Mouse (Mus musculus) myocyte (in vitro differentiated cells): ENCODE measurements around the gene Bend6.

ENCODE experiments used
- CEBPB ChIP-seq: IDR thresholded peaks from 2 replicates; pipeline ENCODE4 v1.6.1; 2011; ENCODE audit warnings: mild to moderate bottlenecking, moderate library complexity; ENCODE audit not compliant: poor library complexity, insufficient read depth, severe bottlenecking
- MYOD1 ChIP-seq, 3 experiments: IDR thresholded peaks; one replicate each; pipeline ENCODE4 v1.6.1; 2011; ENCODE audit warnings: control low read depth in 2 of 3, low read depth in 2 of 3, mild to moderate bottlenecking in 2 of 3, moderate library complexity in 1 of 3; ENCODE audit not compliant: insufficient read length in 2 of 3, control insufficient read depth in 1 of 3
- MYOG ChIP-seq, 3 experiments: IDR thresholded peaks; one replicate each; pipeline ENCODE4 v1.6.1; 2011; ENCODE audit warnings: control low read depth in 2 of 3, low read depth in 2 of 3, mild to moderate bottlenecking in 2 of 3; ENCODE audit not compliant: insufficient read length in 2 of 3, control insufficient read depth in 1 of 3, insufficient read depth in 1 of 3
- POLR2A ChIP-seq: IDR thresholded peaks from one replicate; pipeline ENCODE4 v1.6.1; 2011; ENCODE audit warnings: low read depth, mild to moderate bottlenecking, control low read depth, moderate library complexity; ENCODE audit not compliant: insufficient read length
- POLR2AphosphoS2 ChIP-seq: IDR thresholded peaks from one replicate; pipeline ENCODE4 v1.6.1; 2011; ENCODE audit warnings: low read depth, control low read depth; ENCODE audit not compliant: insufficient read length
- SRF ChIP-seq: IDR thresholded peaks from one replicate; pipeline ENCODE4 v1.6.1; 2011; ENCODE audit warnings: low read depth; ENCODE audit not compliant: control insufficient read depth, insufficient read length
- TCF12 ChIP-seq: IDR thresholded peaks from one replicate; pipeline ENCODE4 v1.6.1; 2011; ENCODE audit warnings: mild to moderate bottlenecking, control low read depth; ENCODE audit not compliant: poor library complexity, insufficient read depth, severe bottlenecking
- TCF3 ChIP-seq: IDR thresholded peaks from one replicate; pipeline ENCODE4 v1.6.1; 2011; ENCODE audit warnings: low read depth, control low read depth; ENCODE audit not compliant: insufficient read length
- USF1 ChIP-seq: IDR thresholded peaks from one replicate; pipeline ENCODE4 v1.6.1; 2011; ENCODE audit warnings: low read depth, mild to moderate bottlenecking, control low read depth, moderate library complexity

GRCm38 (mm10) chr1:33927466-33927865, 19.9 kb upstream of the Bend6 start:
- TF ChIP-seq POLR2A (no peak), POLR2AphosphoS2 (no peak), SRF (no peak), USF1 (no peak), MYOD1 (IDR thresholded peaks at IDR 0.05; ENCODE audit: control insufficient read depth in 1 of 3, insufficient read length in 2 of 3, low read depth in 2 of 3) (no peak), CEBPB (no peak), TCF12 (no peak), MYOG (IDR thresholded peaks at IDR 0.05; ENCODE audit: control insufficient read depth in 1 of 3, insufficient read depth in 1 of 3, insufficient read length in 2 of 3, low read depth in 2 of 3) (no peak), TCF3 (no peak)
